Mouse (Mus musculus): Measurements from ENCODE around the gene Pld1.

The Pld1 gene

DNA sequence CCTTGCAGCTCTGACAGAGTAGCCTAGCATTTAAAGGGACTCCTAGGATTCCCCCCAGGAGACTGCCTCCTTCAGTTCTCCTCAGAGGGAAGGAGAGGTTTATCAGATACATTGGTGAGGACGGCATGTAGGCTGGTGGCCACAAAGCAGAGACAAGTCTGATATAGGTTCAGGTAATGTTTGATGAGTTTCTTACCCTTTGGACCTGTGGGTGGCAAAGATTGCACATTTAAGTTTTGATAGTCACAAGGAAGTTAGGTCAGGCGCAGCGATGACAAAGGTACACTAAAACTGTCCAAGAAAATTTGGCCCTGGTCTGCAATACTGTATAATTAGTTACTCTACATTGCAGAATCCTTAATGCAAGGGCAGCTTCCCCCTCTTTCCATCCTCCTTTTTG lies 95.4 kb downstream of the Pld1 start:
- Histone ChIP-seq H3K36me3 (ENCODE audit: insufficient read depth, low read length) (no peaks in the 10 kb centered on the region), H3K4me3 (replicated peaks; ENCODE audit: low read length) (no peak overlapping the region), H3K9me3 (ENCODE audit: low read length) (no peaks in the 10 kb centered on the region), H3K4me1 (replicated peaks; ENCODE audit: low read depth, low read length) (peaks cover 66% of the 10 kb centered on the region), H3K27me3 (ENCODE audit: insufficient read depth, low read length) (peaks cover 3% of the 10 kb centered on the region; the same call in 1 of the 2 replicates)
- TF ChIP-seq POU5F1 (IDR thresholded peaks at IDR 0.05; ENCODE audit: borderline replicate concordance, low read length) (no peak), NANOG (IDR thresholded peaks at IDR 0.05; ENCODE audit: borderline replicate concordance, low read length) (no peak), CTCF (conservative IDR thresholded peaks at IDR 0.05; ENCODE audit: low read length) (no peak)

DNA sequence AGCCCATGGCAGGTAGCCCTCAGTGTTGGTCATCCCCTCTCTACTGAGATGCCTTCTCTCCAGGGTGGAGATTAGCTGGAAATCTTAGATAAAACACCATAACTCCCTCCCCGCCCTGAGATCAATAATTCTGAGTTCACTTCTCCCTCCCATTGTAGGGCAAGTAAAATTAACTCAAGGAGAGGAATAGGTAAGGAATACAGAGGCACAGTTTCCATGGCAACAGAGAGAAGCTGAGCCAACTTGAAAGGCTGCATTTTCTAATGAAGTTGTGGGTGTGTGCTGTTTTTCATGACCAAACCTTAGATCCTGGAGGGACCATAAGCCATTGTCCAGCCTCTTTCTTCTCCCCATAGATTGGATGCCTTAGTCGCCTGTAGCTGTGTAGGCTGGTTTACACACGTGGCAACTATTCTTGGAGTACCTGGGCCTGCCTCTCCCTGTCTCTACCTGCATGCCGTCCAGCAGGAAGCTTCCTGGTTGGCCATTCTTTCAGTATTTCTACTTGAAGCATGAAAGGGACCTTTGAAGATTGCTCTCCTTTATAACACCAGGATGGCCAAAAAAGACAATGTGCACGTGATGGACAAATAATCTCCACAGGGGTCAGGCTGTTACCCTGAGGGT lies 96.3 kb downstream of the Pld1 start:
- Histone ChIP-seq H3K4me3 (replicated peaks; ENCODE audit: low read length) (no peak overlapping the region), H3K9me3 (ENCODE audit: low read length) (no peaks in the 10 kb centered on the region)
- TF ChIP-seq NANOG (IDR thresholded peaks at IDR 0.05; ENCODE audit: borderline replicate concordance, low read length) (no peak), CTCF (conservative IDR thresholded peaks at IDR 0.05; ENCODE audit: low read length) (no peak), POU5F1 (IDR thresholded peaks at IDR 0.05; ENCODE audit: borderline replicate concordance, low read length) (no peak)

DNA sequence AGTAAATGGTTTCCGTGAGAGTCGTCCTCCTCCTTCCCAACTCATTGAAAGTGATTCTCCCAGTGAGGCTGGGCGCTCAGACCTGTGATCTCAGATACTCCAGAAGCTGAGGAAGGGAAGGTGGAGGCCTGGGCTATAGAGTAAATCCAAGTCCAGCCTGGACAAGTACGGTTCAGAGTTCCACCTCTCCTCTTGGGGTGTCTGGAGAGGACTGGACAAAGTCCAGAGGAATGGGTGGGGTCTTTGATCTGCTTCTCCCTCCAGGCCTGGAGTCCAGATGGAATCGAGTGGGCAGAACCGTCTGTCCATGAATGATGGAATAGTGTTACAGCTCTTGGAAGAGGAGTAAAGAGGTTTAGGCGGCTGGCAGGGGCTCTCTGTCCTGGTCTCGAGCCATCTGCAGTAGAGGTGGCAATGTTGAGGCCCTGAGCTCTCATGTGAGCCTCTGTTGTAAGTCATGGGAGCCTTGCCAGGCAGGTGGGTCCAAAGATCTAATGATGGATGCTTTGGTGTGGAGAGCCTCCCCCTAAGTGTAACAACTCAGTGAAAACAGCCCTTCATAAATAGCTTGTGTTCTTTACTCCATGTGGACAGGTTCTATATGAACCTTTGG lies 98.9 kb downstream of the Pld1 start:
- Histone ChIP-seq H3K4me3 (replicated peaks; ENCODE audit: low read length) (peak overlapping the region; percentile 20; the same call in 1 of the 2 replicates), H3K36me3 (ENCODE audit: insufficient read depth, low read length) (no peaks in the 10 kb centered on the region), H3K9me3 (ENCODE audit: low read length) (no peaks in the 10 kb centered on the region), H3K4me1 (replicated peaks; ENCODE audit: low read depth, low read length) (peaks cover 87% of the 10 kb centered on the region), H3K27me3 (ENCODE audit: insufficient read depth, low read length) (peaks cover 13% of the 10 kb centered on the region; the same call in 1 of the 2 replicates)
- TF ChIP-seq NANOG (IDR thresholded peaks at IDR 0.05; ENCODE audit: borderline replicate concordance, low read length) = no peak
- no peak for TF ChIP-seq CTCF (conservative IDR thresholded peaks at IDR 0.05; ENCODE audit: low read length)
- no peak for TF ChIP-seq POU5F1 (IDR thresholded peaks at IDR 0.05; ENCODE audit: borderline replicate concordance, low read length)

More for the DNA sequence above, 96.3 kb downstream of the Pld1 start:
- Histone ChIP-seq H3K36me3 (ENCODE audit: insufficient read depth, low read length) (no peaks in the 10 kb centered on the region), H3K4me1 (replicated peaks; ENCODE audit: low read depth, low read length) (peaks cover 69% of the 10 kb centered on the region), H3K27me3 (ENCODE audit: insufficient read depth, low read length) (peaks cover 3% of the 10 kb centered on the region; the same call in 1 of the 2 replicates)

DNA sequence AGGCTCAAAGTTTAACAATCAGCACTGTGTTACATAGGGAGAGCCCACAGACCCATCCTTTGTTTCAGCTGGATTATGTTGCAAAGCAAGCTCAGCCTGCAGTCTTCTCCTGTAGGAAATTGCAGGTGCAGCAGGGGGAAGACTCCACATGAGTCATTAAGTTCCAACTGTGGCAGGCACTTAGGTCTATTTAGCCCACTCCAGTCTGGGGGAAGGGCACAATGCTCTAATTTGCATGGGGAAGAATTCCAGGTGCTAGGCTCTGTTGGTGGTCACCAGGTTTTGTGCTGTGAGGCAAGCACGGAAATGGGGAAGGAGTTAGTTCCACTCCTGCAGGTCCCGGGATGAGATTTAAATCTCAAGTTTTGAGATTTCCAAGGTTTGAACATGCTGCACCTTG lies 99.6 kb downstream of the Pld1 start:
- Histone ChIP-seq H3K4me3 (replicated peaks; ENCODE audit: low read length) (peak overlapping the region; percentile 20; the same call in 1 of the 2 replicates), H3K27me3 (ENCODE audit: insufficient read depth, low read length) (peaks cover 17% of the 10 kb centered on the region; the same call in 1 of the 2 replicates), H3K4me1 (replicated peaks; ENCODE audit: low read depth, low read length) (peaks cover 92% of the 10 kb centered on the region), H3K9me3 (ENCODE audit: low read length) (no peaks in the 10 kb centered on the region), H3K36me3 (ENCODE audit: insufficient read depth, low read length) (no peaks in the 10 kb centered on the region)
- peak; percentile 75 for TF ChIP-seq NANOG (IDR thresholded peaks at IDR 0.05; ENCODE audit: borderline replicate concordance, low read length)
- TF ChIP-seq POU5F1 (IDR thresholded peaks at IDR 0.05; ENCODE audit: borderline replicate concordance, low read length) = no peak

DNA sequence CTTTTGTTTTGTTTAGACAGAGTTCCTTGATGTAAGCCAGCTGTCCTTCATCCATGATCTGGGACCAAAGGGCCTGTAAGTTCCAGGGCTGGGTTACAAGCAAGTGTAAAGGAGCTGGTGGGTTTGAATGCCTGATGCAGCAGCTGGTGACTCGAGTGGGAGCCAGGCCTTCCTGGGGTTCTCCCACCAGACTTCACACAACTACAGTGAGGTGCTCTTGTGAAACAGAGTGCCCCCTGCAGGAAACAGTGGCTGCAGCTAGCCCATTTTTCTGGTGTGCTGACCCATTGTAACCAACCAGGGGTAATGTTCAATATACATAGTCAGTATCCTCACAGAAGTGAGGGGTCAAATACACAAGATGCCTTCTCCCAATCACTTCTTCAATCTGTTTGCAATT lies 101.3 kb downstream of the Pld1 start:
- Histone ChIP-seq H3K9me3 (ENCODE audit: low read length) (no peaks in the 10 kb centered on the region), H3K4me1 (replicated peaks; ENCODE audit: low read depth, low read length) (peaks cover 87% of the 10 kb centered on the region), H3K36me3 (ENCODE audit: insufficient read depth, low read length) (no peaks in the 10 kb centered on the region), H3K27me3 (ENCODE audit: insufficient read depth, low read length) (peaks cover 22% of the 10 kb centered on the region), H3K4me3 (replicated peaks; ENCODE audit: low read length) (no peak overlapping the region)
- TF ChIP-seq NANOG (IDR thresholded peaks at IDR 0.05; ENCODE audit: borderline replicate concordance, low read length) (no peak), CTCF (conservative IDR thresholded peaks at IDR 0.05; ENCODE audit: low read length) (0 out of 2 replicates have a peak, but pooled peaks have one; percentile 7)

DNA sequence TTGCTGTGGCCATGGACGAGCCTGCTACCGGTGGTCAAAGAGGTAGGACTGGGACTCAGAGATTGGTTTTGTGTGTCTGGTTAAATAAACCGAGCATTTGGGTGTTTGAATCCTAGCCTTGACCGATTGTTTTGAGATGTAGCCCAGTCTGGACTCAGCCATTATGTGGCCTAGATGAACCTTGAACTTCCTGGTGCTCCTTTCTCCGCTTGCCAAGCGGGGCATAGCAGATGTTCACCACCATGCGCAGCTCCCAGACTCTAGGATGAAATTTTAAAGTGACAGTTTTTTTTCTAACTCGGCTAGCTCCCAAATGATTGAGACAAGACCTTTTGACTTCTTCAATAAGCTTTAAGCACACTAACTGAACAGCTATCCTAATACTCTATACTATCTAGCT lies 102.7 kb downstream of the Pld1 start:
- Histone ChIP-seq H3K27me3 (ENCODE audit: insufficient read depth, low read length) (peaks cover 23% of the 10 kb centered on the region), H3K4me3 (replicated peaks; ENCODE audit: low read length) (no peak overlapping the region), H3K4me1 (replicated peaks; ENCODE audit: low read depth, low read length) (peaks cover 73% of the 10 kb centered on the region), H3K9me3 (ENCODE audit: low read length) (no peaks in the 10 kb centered on the region), H3K36me3 (ENCODE audit: insufficient read depth, low read length) (no peaks in the 10 kb centered on the region)
- TF ChIP-seq CTCF (conservative IDR thresholded peaks at IDR 0.05; ENCODE audit: low read length) (no peak), POU5F1 (IDR thresholded peaks at IDR 0.05; ENCODE audit: borderline replicate concordance, low read length) (no peak), NANOG (IDR thresholded peaks at IDR 0.05; ENCODE audit: borderline replicate concordance, low read length) (no peak)

DNA sequence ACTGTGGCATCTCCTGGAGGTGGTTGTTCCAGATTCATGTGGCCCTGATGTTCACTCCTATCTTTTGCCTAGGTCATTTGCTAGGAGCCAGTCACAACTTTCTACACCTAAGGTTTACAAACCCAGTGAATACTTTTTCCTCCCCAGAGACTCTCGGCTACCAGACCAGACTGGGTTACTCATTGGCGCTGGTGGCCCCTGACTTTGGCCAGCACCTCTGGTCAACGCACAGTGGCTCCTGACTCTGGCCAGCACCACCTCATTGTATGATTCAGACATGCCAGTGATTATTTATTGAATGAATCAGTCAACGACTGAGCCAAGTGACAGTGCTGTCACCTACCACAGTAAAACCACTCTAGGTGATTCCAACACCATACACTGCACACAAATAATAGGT lies 103.9 kb downstream of the Pld1 start:
- Histone ChIP-seq H3K4me1 (replicated peaks; ENCODE audit: low read depth, low read length) (peaks cover 63% of the 10 kb centered on the region), H3K9me3 (ENCODE audit: low read length) (no peaks in the 10 kb centered on the region), H3K4me3 (replicated peaks; ENCODE audit: low read length) (no peak overlapping the region), H3K27me3 (ENCODE audit: insufficient read depth, low read length) (peaks cover 23% of the 10 kb centered on the region), H3K36me3 (ENCODE audit: insufficient read depth, low read length) (no peaks in the 10 kb centered on the region)
- TF ChIP-seq CTCF (conservative IDR thresholded peaks at IDR 0.05; ENCODE audit: low read length) = no peak
- no peak for TF ChIP-seq NANOG (IDR thresholded peaks at IDR 0.05; ENCODE audit: borderline replicate concordance, low read length)
- TF ChIP-seq POU5F1 (IDR thresholded peaks at IDR 0.05; ENCODE audit: borderline replicate concordance, low read length) = no peak

DNA sequence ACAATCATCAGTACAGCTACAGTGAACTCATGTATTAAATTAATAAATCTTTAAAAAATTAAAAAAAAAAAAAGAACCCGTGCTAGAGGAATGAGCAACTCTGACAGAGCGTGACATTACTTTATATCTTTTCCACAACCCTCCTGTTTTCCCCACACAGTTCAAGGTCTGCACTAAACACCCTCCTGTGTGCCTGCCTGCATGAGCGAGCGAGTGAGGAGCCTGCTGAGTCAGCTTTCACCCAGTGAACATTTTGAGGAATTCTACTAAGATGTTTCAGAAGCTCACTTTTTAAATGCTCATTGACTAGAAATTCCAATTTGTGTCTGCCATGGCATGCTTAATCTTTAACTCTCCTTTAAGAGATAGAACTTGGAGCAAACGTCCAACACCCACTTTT lies 109.1 kb downstream of the Pld1 start:
- Histone ChIP-seq H3K4me3 (replicated peaks; ENCODE audit: low read length) (no peak overlapping the region), H3K4me1 (replicated peaks; ENCODE audit: low read depth, low read length) (peaks cover 22% of the 10 kb centered on the region), H3K9me3 (ENCODE audit: low read length) (no peaks in the 10 kb centered on the region), H3K27me3 (ENCODE audit: insufficient read depth, low read length) (peaks cover 13% of the 10 kb centered on the region), H3K36me3 (ENCODE audit: insufficient read depth, low read length) (no peaks in the 10 kb centered on the region)
- TF ChIP-seq NANOG (IDR thresholded peaks at IDR 0.05; ENCODE audit: borderline replicate concordance, low read length) (no peak), POU5F1 (IDR thresholded peaks at IDR 0.05; ENCODE audit: borderline replicate concordance, low read length) (no peak), CTCF (conservative IDR thresholded peaks at IDR 0.05; ENCODE audit: low read length) (no peak)
